Mouse (Mus musculus) urinary bladder, postnatal 4 days (tissue): ENCODE measurements around the gene Olfr1497.
"Not testable (repeated sequence)": the region's sequence is repeated elsewhere in the genome, so short reads cannot be mapped to it uniquely, and the experiment has no call there.

ENCODE experiments used
- DNase-seq, 2 experiments: peaks; one replicate each; pipeline ENCODE4 v3.0.0; 2021 to 2022; ENCODE audit warnings: low spot score in 2 of 2

Gene Olfr1497

DNA sequence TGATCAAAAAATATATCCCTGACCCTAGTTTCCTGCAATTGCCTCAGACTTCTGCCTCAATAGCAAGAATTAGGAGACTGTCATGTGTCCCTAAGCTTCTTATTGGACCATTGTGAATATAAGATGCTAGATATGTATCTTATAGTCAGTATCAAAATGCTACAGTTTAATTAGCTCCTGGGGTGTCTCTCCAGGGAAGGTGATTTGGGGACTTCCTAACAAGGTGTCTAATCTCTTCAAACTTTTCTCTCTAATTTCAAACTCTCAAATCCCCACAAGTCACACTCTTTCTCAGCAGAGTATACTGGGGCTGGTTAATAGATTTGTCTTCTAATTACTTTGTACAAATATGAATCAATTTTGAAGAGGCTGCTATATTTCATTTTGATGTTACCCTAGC, at the start of gene Olfr1497:
Gene Olfr1497, minus strand, starts transcription at position 101 of the 400 bp plus-strand sequence.
- DNase-seq: no peak

DNA sequence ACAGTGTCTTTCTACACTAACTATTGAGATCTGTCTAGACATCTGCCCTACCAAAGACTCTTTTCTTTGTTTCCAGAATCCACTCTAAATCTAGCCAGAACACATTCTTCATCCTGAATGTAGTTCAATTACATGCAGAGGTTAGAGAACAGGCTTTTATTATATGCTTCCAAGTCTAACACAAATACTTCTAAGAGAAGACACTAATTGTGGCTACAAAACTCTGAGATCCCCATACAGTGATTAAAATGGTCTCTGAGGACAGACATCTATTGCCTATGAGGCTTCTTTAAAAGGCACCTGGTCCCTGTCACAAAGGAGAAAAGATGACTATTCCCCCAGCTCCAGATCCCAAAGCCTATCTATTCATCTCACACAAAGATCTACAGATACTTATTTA, 32.4 kb upstream of the Olfr1497 start, which contains the start of gene Olfr1500:
Gene Olfr1500, minus strand, starts transcription at position 101 of the 400 bp plus-strand sequence.
- no peak for DNase-seq

DNA sequence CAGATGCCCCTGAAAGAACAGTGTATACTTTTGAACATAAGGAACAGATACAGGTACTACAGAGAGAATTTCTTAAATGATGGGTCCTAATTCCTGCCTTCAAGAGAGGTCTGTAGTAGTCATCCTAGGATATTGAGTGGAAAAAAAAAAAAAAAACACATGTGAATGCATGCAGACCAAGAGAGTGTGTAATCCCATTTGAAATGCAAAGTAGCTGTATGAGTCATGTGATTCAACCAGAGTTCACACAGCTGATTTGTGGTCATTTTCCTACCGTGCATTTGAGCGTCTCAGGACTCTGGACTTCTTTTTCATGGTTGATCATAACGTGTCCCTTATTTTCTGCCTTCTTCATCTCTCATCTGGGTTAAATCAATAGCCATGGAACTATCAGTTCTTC, 30.4 kb upstream of the Olfr1497 start:
- DNase-seq: no peak

DNA sequence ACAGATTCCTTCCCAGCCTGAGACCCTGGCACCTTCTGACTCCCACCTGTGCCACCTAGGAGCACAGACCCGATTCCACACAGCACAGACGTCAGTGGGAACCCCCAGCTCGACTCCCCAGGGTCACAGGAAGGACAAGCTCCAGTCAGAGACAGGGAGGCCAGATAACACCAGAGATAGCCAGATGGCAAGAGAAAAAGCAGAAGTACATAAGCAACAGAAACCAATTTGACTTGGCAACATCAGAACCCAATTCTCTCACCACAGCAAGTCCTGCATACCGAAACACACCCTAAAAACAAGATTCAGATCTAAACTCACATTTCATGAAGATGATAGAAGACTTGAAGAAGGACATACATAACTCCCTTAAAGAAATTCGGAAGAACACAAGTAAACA, 22.8 kb upstream of the Olfr1497 start:
- no peak for DNase-seq

DNA sequence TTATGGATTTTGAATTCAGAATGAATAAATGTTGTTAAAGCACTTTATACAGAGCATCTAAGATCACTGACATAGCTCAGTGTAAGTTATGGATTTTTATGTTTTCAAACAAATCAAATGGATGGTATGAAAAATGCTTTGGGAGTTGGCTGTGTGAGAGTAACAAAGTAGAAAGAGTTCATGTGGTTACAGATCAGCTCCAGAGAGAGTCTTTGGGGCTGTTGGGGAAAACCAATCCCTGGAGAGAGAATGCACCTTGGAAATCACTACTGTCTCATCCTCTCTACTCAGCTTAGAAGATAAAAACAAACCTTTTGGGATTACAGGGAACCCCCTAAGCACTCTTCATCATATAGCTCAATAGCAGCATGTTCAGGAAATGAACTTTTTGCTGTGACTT, 21.3 kb upstream of the Olfr1497 start, which contains the start of gene Olfr1499:
Gene Olfr1499, minus strand, starts transcription at position 101 of the 400 bp plus-strand sequence.
- no peak for DNase-seq

DNA sequence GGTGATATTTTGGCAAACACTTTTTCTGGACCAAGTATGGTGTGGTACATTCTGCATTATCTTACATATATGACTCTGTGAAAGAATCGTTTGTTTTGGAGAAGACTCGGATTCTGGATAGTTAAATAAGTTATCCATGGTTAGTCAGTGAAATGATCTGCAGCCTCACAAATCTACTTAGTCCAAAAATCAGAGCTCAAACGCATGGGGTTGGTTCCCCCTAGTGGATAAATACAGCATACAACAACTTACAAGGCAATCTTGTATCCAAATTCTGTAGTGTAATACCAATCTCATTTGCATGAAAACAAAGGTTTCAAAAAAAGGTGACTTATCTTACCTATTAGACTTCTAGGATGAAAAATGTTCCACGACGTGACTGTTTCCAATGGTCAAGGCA, 20.8 kb upstream of the Olfr1497 start:
- no peak for DNase-seq

DNA sequence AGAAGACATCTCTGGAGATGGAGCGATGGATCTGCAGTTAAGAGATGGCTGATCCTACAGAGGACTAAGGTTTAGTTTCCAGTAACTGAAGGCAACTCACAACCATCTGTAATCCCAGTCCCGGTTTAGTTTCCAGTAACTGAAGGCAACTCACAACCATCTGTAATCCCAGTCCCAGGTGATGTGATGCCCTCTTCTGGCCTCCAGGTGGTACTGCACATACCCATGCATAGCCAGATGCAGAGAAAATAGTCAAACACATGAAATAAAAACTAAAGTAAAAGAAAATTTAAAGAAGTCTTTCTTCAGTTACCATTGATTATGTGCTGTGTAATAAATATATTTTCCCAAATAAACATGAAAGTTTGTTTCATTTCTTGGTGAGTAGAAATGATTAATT, 14.8 kb upstream of the Olfr1497 start:
- no peak for DNase-seq

DNA sequence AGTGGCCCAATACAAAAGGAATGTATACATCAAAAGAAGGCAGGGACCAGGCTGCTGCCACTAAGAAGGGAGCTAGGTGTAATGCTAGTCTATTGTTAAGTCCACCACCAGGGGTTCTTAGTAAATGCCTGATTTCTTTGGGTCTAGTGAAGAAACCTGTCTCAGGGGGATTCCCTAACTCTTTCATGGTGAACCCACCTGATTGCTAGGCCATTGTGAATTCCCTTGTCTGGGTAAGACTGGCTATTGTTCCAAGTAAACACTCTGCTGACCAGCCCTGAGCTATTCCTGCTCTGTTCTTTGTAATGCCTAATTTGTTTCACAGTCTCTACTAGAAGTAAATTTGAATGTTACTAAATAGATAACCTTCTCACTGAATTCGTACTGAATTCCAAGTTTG, 7.5 kb upstream of the Olfr1497 start:
- not testable (repeated sequence) for DNase-seq

DNA sequence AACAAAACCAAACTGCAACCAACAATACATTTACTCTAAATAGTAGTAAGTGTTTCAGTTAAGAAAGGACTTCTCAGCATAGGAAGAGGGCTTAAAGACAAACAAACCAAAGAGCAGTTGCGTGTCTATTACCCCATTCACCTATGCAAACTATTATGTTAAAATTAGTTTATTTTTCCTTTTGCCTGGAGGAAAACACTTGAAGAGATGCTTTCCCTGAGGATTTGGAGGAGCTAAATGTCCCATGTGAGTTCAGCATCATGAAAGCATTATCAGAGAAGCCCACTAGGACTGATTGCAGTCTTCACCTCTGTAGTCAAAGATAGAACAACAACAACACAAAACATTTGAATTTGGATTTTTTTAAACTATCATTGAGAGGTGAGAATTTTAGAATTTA, 20.4 kb downstream of the Olfr1497 start, which contains the start of gene Olfr1496:
Gene Olfr1496, plus strand, starts transcription at position 301 of the 400 bp plus-strand sequence.
- DNase-seq: no peak

DNA sequence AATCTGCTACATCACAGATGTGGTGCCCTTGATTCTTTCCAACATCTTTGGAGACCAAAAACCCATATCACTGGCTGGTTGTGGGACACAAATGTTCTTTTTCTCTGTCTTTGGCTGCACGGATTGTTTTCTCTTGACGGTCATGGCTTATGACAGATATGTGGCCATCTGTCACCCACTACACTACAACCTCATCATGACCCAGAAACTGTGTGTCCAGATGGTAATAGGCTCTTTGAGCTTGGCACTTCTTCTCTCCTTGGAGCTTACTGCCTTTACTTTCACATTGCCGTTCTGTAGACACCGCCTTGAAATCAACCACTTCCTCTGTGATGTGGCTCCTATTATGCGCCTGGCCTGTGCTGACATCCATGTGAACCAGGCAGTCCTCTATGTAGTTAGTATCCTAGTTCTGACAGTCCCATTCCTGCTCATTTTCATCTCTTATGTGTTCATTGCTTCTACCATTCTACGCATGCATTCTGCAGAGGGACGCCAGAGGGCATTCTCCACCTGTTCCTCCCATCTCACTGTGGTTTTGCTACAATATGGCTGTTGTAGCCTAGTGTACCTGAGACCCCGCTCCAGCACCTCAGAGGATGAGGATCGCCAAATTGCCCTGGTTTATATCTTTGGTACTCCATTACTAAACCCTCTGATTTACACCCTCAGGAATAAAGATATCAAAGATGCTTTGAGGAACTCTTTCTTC, 29.3 kb downstream of the Olfr1497 start:
- DNase-seq: no peak

DNA sequence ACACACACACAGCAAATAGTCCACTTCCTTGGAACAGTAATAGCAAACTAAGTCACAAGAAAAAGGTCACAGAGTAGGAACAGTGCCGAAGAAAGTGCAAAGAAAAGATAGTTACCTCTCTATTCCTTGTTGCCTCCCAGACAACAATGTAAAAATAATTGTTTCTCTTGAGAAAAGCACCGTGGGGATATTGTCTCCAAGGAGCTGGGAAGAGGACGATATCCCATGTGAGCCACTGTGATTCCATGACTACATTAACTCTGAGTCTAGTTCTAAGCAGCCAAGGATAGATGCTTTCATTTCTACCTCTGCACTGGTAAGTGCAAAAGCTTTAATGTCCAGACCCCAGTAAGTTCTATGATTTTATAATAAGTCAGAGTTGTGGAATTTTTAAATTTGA, 33.7 kb downstream of the Olfr1497 start, which contains the start of gene Olfr1495:
Gene Olfr1495, plus strand, starts transcription at position 301 of the 400 bp plus-strand sequence.
- DNase-seq: no peak

DNA sequence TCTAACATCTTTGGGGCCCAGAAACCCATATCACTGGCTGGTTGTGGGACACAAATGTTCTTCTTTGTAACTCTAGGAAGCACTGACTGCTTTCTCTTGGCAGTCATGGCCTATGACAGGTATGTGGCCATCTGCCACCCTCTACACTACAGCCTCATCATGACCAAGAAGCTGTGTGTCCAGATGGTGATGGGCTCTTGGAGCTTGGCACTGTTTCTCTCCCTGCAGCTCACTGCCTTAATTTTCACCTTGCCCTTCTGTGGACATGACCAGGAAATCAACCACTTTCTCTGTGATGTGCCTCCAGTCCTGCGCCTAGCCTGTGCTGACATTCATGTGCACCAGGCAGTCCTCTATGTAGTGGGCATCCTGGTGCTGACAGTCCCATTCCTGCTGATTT, 48.6 kb downstream of the Olfr1497 start:
- DNase-seq: no peak
